19 mouse cellular contexts compared by ENCODE assay signal in genomic region chrX:13607752-13608151, GRCm38 (mm10). TPM values are rescaled to one million over a fixed set of nuclear protein-coding genes. Genes with fewer than 3 reads are reported as not detected.
"Had no signal": no experiment of that assay in that cellular context is flagged by ENCODE, and none has a peak within 500 bp of the region (broad histone marks: within the 10 kb centered on the region; RNA-seq: fewer than 3 reads in every experiment).

No protein-coding gene starts in this region.

- H3K4me1 ChIP-seq: limb, embryonic 12.5 days; limb, embryonic 15.5 days; midbrain, embryonic 12.5 days; midbrain, embryonic 15.5 days; neural tube, embryonic 13.5 days; stomach, embryonic 15.5 days had no signal

- H3K36me3 ChIP-seq: limb, embryonic 12.5 days; limb, embryonic 15.5 days; midbrain, embryonic 12.5 days; midbrain, embryonic 15.5 days; neural tube, embryonic 13.5 days; stomach, embryonic 15.5 days had no signal

- H3K27me3 ChIP-seq: limb, embryonic 12.5 days; limb, embryonic 15.5 days; midbrain, embryonic 12.5 days; midbrain, embryonic 15.5 days; stomach, embryonic 15.5 days had no signal

- H3K27ac ChIP-seq: left cerebral cortex, adult 2 months; limb, embryonic 12.5 days; limb, embryonic 15.5 days; liver, embryonic 14.5 days; midbrain, embryonic 12.5 days; midbrain, embryonic 15.5 days; neural tube, embryonic 13.5 days; stomach, embryonic 15.5 days had no signal

- H3K4me3 ChIP-seq: left cerebral cortex, adult 2 months; limb, embryonic 12.5 days; limb, embryonic 15.5 days; midbrain, embryonic 12.5 days; midbrain, embryonic 15.5 days; neural tube, embryonic 13.5 days; stomach, embryonic 15.5 days had no signal

- DNase-seq: kidney, adult 9 months; kidney, postnatal 14 days; kidney, postnatal 4 days; layer of hippocampus, postnatal 36 days; liver, postnatal 0 days; lung, embryonic 14.5 days; lung, postnatal 36 days; retina, postnatal 1 day; right cerebral cortex, postnatal 25 days; spleen, adult 18-20 months; thymus, postnatal 4 days had no signal

RNA-seq across cellular contexts. Expression of gene Gpr82, which starts 53.4 kb away (rescaled TPM):
- polyA plus RNA-seq: liver, embryonic 14.5 days; liver, postnatal 0 days had no signal
